Mouse (Mus musculus) cerebellum, adult (tissue): Measurements from ENCODE around the gene Antxr1.

Experiments used
- ATAC-seq: cut with Nextera tagmentation; 2 replicates; pipeline ENCODE4 v1.9.2; 2017; ENCODE audit warnings: mild to moderate bottlenecking, moderate library complexity, mixed read lengths; ENCODE audit not compliant: insufficient number of reproducible peaks, low FRiP score, low TSS enrichment

The Antxr1 gene

GRCm38 (mm10) chr6:87150471-87150870 lies 185.2 kb downstream of the Antxr1 start:
- ATAC-seq: no peak

GRCm38 (mm10) chr6:87147921-87148320 lies 187.7 kb downstream of the Antxr1 start:
- no peak for ATAC-seq

DNA sequence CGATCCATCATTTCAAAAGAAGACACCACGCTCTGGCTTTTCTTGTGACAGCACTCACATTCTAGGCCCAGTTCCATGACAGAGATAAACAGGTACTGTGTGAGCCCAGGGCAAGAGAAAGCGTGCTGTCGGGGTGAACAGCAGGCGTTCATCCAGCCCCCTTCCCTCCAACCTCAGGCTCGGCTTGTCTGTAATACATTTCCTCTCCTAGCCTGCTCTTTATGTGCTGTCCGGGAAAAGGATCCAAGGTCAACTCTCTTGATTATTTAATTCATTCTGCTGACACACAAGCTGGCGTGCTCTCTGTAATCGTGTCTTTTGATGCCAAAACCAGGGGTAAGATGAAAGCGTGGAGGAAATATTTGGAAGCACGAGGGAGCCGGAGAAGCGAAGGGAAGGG lies 192.0 kb downstream of the Antxr1 start:
- no peak for ATAC-seq

DNA sequence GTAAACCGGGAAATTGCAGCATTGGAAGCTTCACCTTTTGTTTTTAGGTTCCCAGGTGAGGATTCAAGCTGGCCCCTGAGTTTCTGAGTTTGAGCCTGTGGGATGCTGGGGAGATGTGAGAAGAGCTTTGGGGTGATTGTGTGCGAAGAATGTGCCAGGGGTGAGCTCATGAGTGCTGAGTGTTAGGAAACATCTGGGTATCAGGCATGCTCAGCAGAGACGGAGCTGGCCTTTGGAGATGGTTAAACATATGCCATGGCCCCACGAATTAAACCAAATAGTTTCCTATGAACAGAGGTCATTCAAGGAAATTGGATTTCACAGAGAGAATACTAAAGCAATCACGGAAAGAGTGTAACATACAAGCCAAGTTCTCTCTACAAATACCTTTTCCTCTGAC lies 193.4 kb downstream of the Antxr1 start:
- no peak for ATAC-seq

GRCm38 (mm10) chr6:87139796-87140553 lies 195.6 kb downstream of the Antxr1 start:
- no peak for ATAC-seq

DNA sequence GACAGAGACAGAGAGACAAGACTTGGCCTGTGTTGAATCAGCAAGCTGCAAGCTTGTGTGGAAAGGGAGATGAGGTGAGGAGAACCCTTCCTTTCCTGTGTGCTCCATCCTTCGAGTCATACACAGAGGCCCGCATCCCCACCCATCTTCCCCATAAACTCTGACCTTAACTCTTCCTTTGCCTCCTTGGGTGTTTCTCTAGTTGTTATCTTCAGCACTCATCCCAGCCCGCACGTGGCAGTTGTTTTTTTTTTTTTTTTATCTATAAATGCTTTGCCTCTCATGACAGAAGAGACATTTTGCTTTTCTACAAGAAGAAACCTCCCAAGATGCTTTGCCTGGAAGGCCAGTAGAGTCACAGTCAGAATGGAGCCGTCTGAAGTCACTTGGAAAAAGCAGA lies 197.1 kb downstream of the Antxr1 start:
- ATAC-seq: no peak

DNA sequence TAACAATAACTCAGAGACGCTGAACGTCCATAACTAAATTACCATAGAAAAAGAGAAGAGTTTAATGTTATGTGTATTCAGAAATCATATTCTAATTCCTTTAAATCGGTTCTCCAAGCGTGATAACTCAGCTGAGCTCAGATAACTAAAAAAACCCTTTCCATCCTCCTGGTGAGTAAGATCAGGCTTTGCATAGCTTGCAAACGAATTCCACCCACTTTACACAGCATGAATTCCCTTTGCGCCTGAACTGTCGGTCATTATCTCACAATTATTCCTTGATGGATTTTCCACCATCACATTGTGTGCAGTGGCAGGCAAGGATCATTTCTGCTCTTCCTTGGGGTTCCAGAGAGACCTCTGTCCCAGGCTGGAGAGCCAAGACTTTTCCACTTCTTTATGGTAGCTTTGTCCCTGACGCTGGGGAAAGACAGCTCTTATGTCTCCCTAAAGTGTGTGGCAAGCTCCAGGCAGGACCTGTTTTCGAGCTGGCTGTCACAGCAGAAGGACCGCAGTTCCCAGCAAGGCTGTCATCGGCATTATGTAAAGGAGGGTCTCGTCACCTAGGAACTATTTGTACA lies 201.6 kb downstream of the Antxr1 start:
- ATAC-seq: no peak

- no peak for ATAC-seq
These were observed 202.1 kb downstream of the Antxr1 start for GRCm38 (mm10) chr6:87133520-87133919.

- no peak for ATAC-seq
These were observed 204.5 kb downstream of the Antxr1 start for GRCm38 (mm10) chr6:87131078-87131477.

- no peak for ATAC-seq
These were observed 205.0 kb downstream of the Antxr1 start for GRCm38 (mm10) chr6:87130628-87131027.

GRCm38 (mm10) chr6:87129861-87130260 lies 205.8 kb downstream of the Antxr1 start:
- ATAC-seq: no peak

DNA sequence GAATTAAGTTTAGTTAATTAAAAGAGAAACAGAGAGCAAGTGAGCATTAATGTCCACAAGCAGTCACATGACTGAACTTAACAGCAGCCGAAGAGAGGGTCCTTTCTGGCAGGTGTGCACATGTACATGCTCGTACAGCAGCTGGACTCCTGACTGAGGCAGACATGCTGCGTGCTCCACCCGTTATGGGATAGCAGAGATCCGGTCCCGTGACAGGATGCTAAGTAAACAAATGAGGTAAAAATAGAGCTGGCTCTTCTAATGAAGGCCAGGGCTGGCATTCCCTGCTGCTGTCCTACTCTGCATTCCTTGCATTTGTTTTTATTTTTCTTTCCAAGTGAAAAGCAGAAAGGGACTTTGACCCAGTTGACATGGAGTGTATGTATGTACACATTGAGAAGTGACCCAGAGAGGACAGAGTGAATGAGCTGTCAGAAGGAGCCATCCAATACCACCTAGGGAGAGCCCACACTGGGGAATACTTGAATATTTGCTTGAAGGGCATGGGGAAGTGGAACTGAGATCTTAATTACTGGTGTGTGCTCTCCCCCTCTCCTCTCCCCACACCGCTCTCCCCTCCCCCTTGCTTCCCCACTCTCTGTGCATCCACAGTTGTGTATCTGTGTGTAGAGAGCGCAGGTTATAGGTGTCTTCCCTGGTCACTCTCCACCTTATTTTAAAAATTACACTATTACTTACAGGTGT lies 208.4 kb downstream of the Antxr1 start:
- ATAC-seq: no peak

DNA sequence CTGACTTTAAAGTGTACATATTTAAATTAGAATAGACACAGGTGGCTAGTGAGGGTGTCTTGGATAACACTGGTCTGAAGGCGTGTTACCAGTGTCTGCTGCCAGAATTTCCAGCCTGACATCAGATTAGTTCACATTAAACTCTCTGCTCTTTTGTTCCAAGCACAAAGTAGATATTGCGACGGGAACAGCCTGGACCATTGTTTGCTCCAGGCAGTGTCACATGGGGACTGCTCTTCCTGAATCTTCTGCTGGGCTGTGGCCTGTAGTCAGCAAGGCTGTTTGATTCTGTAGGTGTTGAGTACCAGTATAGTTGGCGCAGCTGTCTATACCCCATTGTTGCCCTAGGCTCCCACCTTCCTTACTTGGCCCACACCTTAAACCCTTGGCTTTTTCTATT lies 211.6 kb downstream of the Antxr1 start:
- no peak for ATAC-seq

- ATAC-seq: no peak
These were observed 212.2 kb downstream of the Antxr1 start for GRCm38 (mm10) chr6:87123406-87123805.

DNA sequence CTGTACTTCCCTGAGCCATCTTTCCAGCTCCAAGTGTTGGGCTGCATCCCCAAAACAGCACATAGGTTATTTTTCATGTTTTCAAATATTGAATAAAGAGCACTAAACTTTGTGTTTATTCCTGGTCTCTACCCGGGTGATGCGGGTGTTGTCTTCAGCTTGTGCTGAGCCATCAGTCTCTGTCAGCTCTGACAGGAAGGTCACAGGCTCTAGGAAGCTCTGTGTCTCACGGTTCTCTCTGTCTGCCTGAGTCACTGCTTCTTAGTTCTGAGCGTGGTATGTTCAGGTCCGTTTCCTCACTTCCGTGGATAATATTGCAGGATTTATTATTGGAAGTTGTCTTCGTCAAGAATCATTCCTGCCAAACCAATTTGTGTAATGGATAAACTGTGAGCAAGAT lies 213.7 kb downstream of the Antxr1 start:
- ATAC-seq: no peak

GRCm38 (mm10) chr6:87120661-87121060 lies 215.0 kb downstream of the Antxr1 start:
- ATAC-seq: no peak

GRCm38 (mm10) chr6:87119975-87120374 lies 215.6 kb downstream of the Antxr1 start:
- ATAC-seq: no peak

- no peak for ATAC-seq
These were observed 216.4 kb downstream of the Antxr1 start for GRCm38 (mm10) chr6:87119066-87119837.

DNA sequence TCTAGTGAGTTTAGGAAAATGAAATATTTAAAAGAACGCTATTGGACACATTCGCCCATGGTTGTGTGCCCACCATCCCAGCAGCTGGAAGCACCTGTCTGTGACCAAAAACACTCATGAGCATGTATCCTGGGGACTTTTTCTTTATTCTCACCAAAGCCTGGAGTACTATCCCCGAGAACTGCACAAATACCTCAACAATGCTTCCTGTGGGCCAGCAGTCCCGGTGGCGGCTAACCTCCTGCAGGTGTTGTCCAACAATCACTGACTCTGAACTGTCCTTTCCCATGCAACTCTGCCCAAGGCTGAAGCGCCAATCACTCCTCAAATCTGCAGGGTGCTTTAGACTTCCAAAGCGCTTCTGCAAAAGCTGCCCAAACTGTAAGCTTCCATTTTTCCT lies 219.0 kb downstream of the Antxr1 start:
- ATAC-seq: no peak

- no peak for ATAC-seq
These were observed 219.6 kb downstream of the Antxr1 start for GRCm38 (mm10) chr6:87115981-87116380.

GRCm38 (mm10) chr6:87112125-87112524 lies 223.5 kb downstream of the Antxr1 start:
- ATAC-seq: no peak
